Mouse (Mus musculus) thymus, postnatal 25 days (tissue): ENCODE results near the gene Aasdh.
"Not testable (repeated sequence)": the region's sequence is repeated elsewhere in the genome, so short reads cannot be mapped to it uniquely, and the experiment has no call there.

Experiments used
- DNase-seq: peaks from one replicate; pipeline ENCODE4 v3.0.0; 2022

The Aasdh gene

GRCm38 (mm10) chr5:76905405-76906154 is at the start of gene Aasdh:
Aasdh (minus strand) TSS chr5:76905514.
- DNase-seq, result peak; percentile 96

- no peak for DNase-seq
These were observed 49.1 kb upstream of the Aasdh start for GRCm38 (mm10) chr5:76954271-76954900.

- DNase-seq, result no peak
These were observed 48.5 kb upstream of the Aasdh start for GRCm38 (mm10) chr5:76953794-76954193.

GRCm38 (mm10) chr5:76952112-76953040 is 47.1 kb upstream of the Aasdh start:
- DNase-seq, result no peak

- peak; percentile 98 for DNase-seq
These were observed 46.1 kb upstream of the Aasdh start, which contains the start of the genes Paics and Ppat for GRCm38 (mm10) chr5:76951106-76952027. Paics (plus strand) TSS chr5:76951307. Ppat (minus strand) TSS chr5:76951578.

GRCm38 (mm10) chr5:76950343-76951105 is 45.2 kb upstream of the Aasdh start:
- DNase-seq, result no peak

GRCm38 (mm10) chr5:76947758-76948157 is 42.4 kb upstream of the Aasdh start:
- DNase-seq, result no peak

- DNase-seq, result no peak
These were observed 41.8 kb upstream of the Aasdh start for GRCm38 (mm10) chr5:76947142-76947541.

GRCm38 (mm10) chr5:76945678-76946033 is 40.3 kb upstream of the Aasdh start:
- DNase-seq, result no peak

- no peak for DNase-seq
These were observed 39.8 kb upstream of the Aasdh start for GRCm38 (mm10) chr5:76944965-76945677.

GRCm38 (mm10) chr5:76942505-76942904 is 37.2 kb upstream of the Aasdh start:
- DNase-seq, result no peak

GRCm38 (mm10) chr5:76941975-76942374 is 36.7 kb upstream of the Aasdh start:
- DNase-seq, result no peak

- DNase-seq, result no peak
These were observed 34.4 kb upstream of the Aasdh start for GRCm38 (mm10) chr5:76939717-76940116.

- no peak for DNase-seq
These were observed 24.0 kb upstream of the Aasdh start for GRCm38 (mm10) chr5:76929180-76929877.

- DNase-seq, result no peak
These were observed 23.0 kb upstream of the Aasdh start for GRCm38 (mm10) chr5:76928124-76928832.

GRCm38 (mm10) chr5:76924296-76924695 is 19.0 kb upstream of the Aasdh start:
- DNase-seq, result no peak

GRCm38 (mm10) chr5:76923428-76923827 is 18.1 kb upstream of the Aasdh start:
- DNase-seq, result no peak

GRCm38 (mm10) chr5:76922833-76923232 is 17.5 kb upstream of the Aasdh start:
- DNase-seq, result no peak

GRCm38 (mm10) chr5:76912522-76912921 is 7.2 kb upstream of the Aasdh start:
- not testable (repeated sequence) for DNase-seq
